Mouse (Mus musculus): ENCODE measurements around the gene Rpusd4. TPM values are rescaled to one million over a fixed set of nuclear protein-coding genes. Genes with fewer than 3 reads are reported as not detected.

The Rpusd4 gene
- 9.3 and 11.0 TPM in 2 replicates for polyA plus RNA-seq (2012; rRNA removed; ENCODE audit: low replicate concordance)

DNA sequence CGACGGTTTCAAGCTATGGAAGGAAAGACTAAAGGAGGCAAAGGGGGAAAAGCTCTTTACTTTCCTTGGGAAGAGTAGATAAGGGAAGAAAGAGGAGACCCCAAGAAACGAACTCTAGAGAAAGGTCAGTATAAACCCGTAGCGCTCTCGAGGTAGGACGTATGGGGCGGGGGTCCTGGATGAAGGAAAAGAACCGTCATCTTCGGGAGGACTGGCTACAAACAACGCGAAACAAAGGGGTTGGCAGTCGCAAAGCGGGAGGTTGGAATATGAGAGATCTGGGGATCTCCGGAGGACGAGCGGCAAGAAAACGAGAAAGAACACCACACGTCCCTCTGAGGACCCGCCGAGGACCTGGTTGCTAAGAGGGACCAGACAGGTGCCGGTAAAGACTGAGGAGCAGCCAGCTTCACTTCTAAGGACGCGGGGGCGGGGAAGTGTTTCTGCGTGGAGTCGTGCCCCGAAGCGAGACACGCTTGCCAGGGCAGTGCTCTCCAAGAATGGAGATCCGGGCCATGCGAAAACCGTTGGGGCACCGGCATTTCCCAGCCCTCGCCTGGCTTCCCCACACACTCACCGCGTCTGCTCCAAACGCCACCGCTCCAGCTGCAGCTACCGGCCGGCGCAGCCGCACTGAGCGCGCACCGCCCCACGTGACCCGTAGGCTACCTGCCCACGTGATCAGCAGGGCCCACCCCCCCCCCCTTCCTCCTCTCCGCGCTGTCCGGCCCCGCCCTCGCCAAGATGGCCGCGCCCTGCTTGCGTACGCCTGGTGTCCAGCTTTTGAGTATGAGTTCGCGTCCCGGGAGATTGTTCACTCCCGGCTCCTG is at the start of gene Rpusd4, which contains the start of gene Fam118b:
Gene Rpusd4, plus strand, starts transcription at position 720 of the 830 bp plus-strand sequence.
Gene Fam118b, minus strand, starts transcription at position 660 of the 830 bp plus-strand sequence.

Other genes with a start within 250 kb of the Rpusd4 start
- 8.1 and 13.6 TPM in 2 replicates for gene St3gal4, start 148.6 kb upstream of the Rpusd4 start, polyA plus RNA-seq (2012; rRNA removed; ENCODE audit: low replicate concordance)
- gene Dcps, start 91.8 kb upstream of the Rpusd4 start, polyA plus RNA-seq (2012; rRNA removed; ENCODE audit: low replicate concordance), result 27.2 and 35.2 TPM in 2 replicates
- gene Srpr, start 67.7 kb upstream of the Rpusd4 start, polyA plus RNA-seq (2012; rRNA removed; ENCODE audit: low replicate concordance), result 53.2 and 130 TPM in 2 replicates
- gene Tirap, start 67.6 kb upstream of the Rpusd4 start, polyA plus RNA-seq (2012; rRNA removed; ENCODE audit: low replicate concordance), result 21.8 and 22.9 TPM in 2 replicates
- 22.4 and 41.7 TPM in 2 replicates for gene Foxred1, start 56.8 kb upstream of the Rpusd4 start, polyA plus RNA-seq (2012; rRNA removed; ENCODE audit: low replicate concordance)
- gene Fam118b, start 60 bp upstream of the Rpusd4 start, polyA plus RNA-seq (2012; rRNA removed; ENCODE audit: low replicate concordance), result 7.9 and 24.7 TPM in 2 replicates
- gene Cdon, start 153.3 kb downstream of the Rpusd4 start, polyA plus RNA-seq (2012; rRNA removed; ENCODE audit: low replicate concordance), result 11.3 and 21.8 TPM in 2 replicates

Data from mammary gland, adult 2 months (tissue).